7 mouse cellular contexts compared by ENCODE assay signal in the genomic region with DNA sequence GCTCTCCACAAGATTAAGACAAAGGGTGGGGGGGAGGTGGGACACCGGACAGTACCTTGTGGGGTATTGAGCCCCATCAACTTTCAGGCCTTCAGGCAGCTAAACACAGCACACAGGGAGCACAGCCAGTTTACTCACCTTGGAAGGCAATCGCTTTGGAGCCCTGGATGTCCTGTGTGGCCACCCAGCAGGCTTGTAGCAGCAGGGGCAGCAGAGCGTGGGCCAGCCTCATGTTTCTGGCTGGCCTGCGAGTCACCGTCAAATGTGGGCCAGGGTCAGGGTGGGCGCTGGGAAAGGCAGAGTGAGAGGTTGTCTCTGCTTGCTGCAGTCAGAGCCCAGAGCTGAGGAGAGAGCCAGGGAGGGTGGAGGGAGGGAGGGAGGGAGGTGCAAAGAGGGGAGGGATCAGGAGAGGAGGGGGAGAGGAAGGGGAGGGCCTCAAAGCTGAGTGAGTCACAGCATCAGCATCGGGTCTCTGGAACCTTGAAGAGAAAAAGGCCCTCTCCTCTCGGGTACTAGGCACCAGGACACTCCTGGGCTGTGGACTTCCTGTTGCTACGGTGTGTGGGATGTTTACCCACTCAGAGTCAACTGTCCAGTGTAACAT. TPM values are rescaled to one million over a fixed set of nuclear protein-coding genes. Genes with fewer than 3 reads are reported as not detected.
DNase-seq lines count a peak whose midpoint lies in the region; ATAC-seq and TF ChIP-seq lines count a peak whose summit lies in the region.

A gene (minus strand): TSS at position 487 of the 604 bp plus-strand sequence.

- no peaks in the 10 kb centered on the region for H3K9me3 ChIP-seq in hindbrain, embryonic 13.5 days
- no peaks in the 10 kb centered on the region for H3K9me3 ChIP-seq in limb, embryonic 13.5 days
- H3K9me3 ChIP-seq in midbrain, postnatal 0 days (ENCODE audit: low read length): no peaks in the 10 kb centered on the region

- H3K27ac ChIP-seq in hindbrain, embryonic 13.5 days: no peak within 1 kb of the TSS
- peak within 1 kb of the TSS; percentile 82 for H3K27ac ChIP-seq in limb, embryonic 13.5 days
- H3K27ac ChIP-seq in midbrain, postnatal 0 days (ENCODE audit: low read depth, low read length): no peak within 1 kb of the TSS

- WGBS in hindbrain, embryonic 13.5 days: 30% methylated on average over 9 of the region's 9 CpGs
- 19% methylated on average over 9 of the region's 9 CpGs for WGBS in limb, embryonic 13.5 days
- WGBS in midbrain, postnatal 0 days: 32% methylated on average over 9 of the region's 9 CpGs

- DNase-seq in MN1 (ENCODE audit: low spot score): peak; percentile 40
- DNase-seq in adrenal gland, adult (ENCODE audit: inconsistent age in 2 of 2, low spot score in 1 of 2): peak; percentile 70 to 82
- DNase-seq in gastrocnemius, adult 18-20 months (ENCODE audit: low spot score): peak; percentile 44
- no peak for DNase-seq in midbrain, postnatal 0 days (ENCODE audit: low spot score)
- no peak for DNase-seq in spleen, postnatal 36 days (ENCODE audit: low spot score in 2 of 2)

- peak within 1 kb of the TSS; percentile 30; the same call in 1 of the 2 replicates for H3K4me2 ChIP-seq in hindbrain, embryonic 13.5 days
- peak within 1 kb of the TSS; percentile 74 for H3K4me2 ChIP-seq in limb, embryonic 13.5 days (replicated peaks)
- peak within 1 kb of the TSS; percentile 9; the same call in 1 of the 2 replicates for H3K4me2 ChIP-seq in midbrain, postnatal 0 days (ENCODE audit: low read depth, low read length, poor library complexity, severe bottlenecking)

- ATAC-seq in hindbrain, embryonic 13.5 days (ENCODE audit: low FRiP score): no peak
- ATAC-seq in limb, embryonic 13.5 days (ENCODE audit: low FRiP score, low read depth): peak; percentile 62
- ATAC-seq in midbrain, postnatal 0 days (ENCODE audit: low FRiP score): no peak

- H3K4me3 ChIP-seq in hindbrain, embryonic 13.5 days: no peak within 1 kb of the TSS
- peak within 1 kb of the TSS; percentile 49 for H3K4me3 ChIP-seq in limb, embryonic 13.5 days
- peak within 1 kb of the TSS; percentile 9; the same call in 1 of the 2 replicates for H3K4me3 ChIP-seq in midbrain, postnatal 0 days (ENCODE audit: low read depth, low read length)

- H3K4me1 ChIP-seq in hindbrain, embryonic 13.5 days (replicated peaks): peaks cover 4% of the 10 kb centered on the region; the same call in 1 of the 2 replicates
- peaks cover 55% of the 10 kb centered on the region for H3K4me1 ChIP-seq in limb, embryonic 13.5 days
- H3K4me1 ChIP-seq in midbrain, postnatal 0 days (ENCODE audit: insufficient read depth, low read length): no peaks in the 10 kb centered on the region

- 0 out of 2 replicates have a peak, but pooled peaks cover 4% of the 10 kb centered on the region for H3K27me3 ChIP-seq in hindbrain, embryonic 13.5 days
- no peaks in the 10 kb centered on the region for H3K27me3 ChIP-seq in limb, embryonic 13.5 days
- H3K27me3 ChIP-seq in midbrain, postnatal 0 days (ENCODE audit: insufficient read depth, low read length): no peaks in the 10 kb centered on the region

- TF ChIP-seq CTCF in midbrain, postnatal 0 days (IDR thresholded peaks at IDR 0.05): no peak

- no peak within 1 kb of the TSS for H3K9ac ChIP-seq in hindbrain, embryonic 13.5 days
- H3K9ac ChIP-seq in limb, embryonic 13.5 days: peak within 1 kb of the TSS; percentile 73
- no peak within 1 kb of the TSS for H3K9ac ChIP-seq in midbrain, postnatal 0 days (replicated peaks; ENCODE audit: low read length, poor library complexity, severe bottlenecking)

- H3K36me3 ChIP-seq in hindbrain, embryonic 13.5 days: no peaks in the 10 kb centered on the region
- peaks cover 27% of the 10 kb centered on the region for H3K36me3 ChIP-seq in limb, embryonic 13.5 days
- no peaks in the 10 kb centered on the region for H3K36me3 ChIP-seq in midbrain, postnatal 0 days (ENCODE audit: insufficient read depth, low read length)

RNA-seq across cellular contexts. Expression of the gene that starts here (rescaled TPM):
- total RNA-seq in gastrocnemius, adult 18-20 months (2021): 10 to 100 TPM; 28.2 to 28.5 TPM
- 24.1 and 28.8 TPM in 2 replicates for polyA plus RNA-seq in hindbrain, embryonic 13.5 days (2015; fragmentation: Nextera tagmentation; extraction: Ambion mirVana)
- polyA plus RNA-seq in limb, embryonic 13.5 days (2015; fragmentation: Nextera tagmentation; extraction: Ambion mirVana): 149 and 152 TPM in 2 replicates
- total RNA-seq in midbrain, postnatal 0 days (2014; rRNA removed): 32.7 and 36.6 TPM in 2 replicates
- 21.7 and 22.4 TPM in 2 replicates for polyA plus RNA-seq in midbrain, postnatal 0 days (2015; fragmentation: Nextera tagmentation; extraction: Ambion mirVana)

Comparison
In these comparisons a context has a peak if more than half of its experiments do, and no peak if none do; other contexts are left out.
1. DNase-seq: peak in MN1 (single experiment), adrenal gland, adult (2 of 2) and gastrocnemius, adult 18-20 months (single experiment); none in midbrain, postnatal 0 days (single experiment) and spleen, postnatal 36 days (0 of 2).
2. H3K4me2 ChIP-seq: peak in every context shown above with its lines; median percentile 74 in limb, embryonic 13.5 days; 30 in hindbrain, embryonic 13.5 days; 9 in midbrain, postnatal 0 days.